Mouse (Mus musculus) splenic B cell, adult 2 months (primary cell): ENCODE measurements around the gene Cnrip1.
A peak's percentile ranks its signal among the peaks of the same experiment; 100 is the strongest.
"Not testable (repeated sequence)": the region's sequence is repeated elsewhere in the genome, so short reads cannot be mapped to it uniquely, and the experiment has no call there.

ENCODE experiments used
- DNase-seq: peaks from one replicate; pipeline ENCODE4 v3.0.0-alpha.2; 2011; ENCODE audit warnings: low read depth, low spot score
- H3K27me3 ChIP-seq: 2 replicates; pipeline ENCODE4 v1.6.1; 2012; ENCODE audit warnings: mild to moderate bottlenecking, low read length, moderate library complexity, mixed read lengths; ENCODE audit not compliant: control insufficient read depth, poor library complexity, insufficient read depth, severe bottlenecking
- H3K36me3 ChIP-seq: 2 replicates; pipeline ENCODE4 v1.6.1; 2012; ENCODE audit warnings: mild to moderate bottlenecking, low read length, moderate library complexity, mixed read lengths; ENCODE audit not compliant: control insufficient read depth, poor library complexity, insufficient read depth, severe bottlenecking

Cnrip1 gene

GRCm38 (mm10) chr11:17051545-17052475, at the start of gene Cnrip1, which contains the start of gene Plek:
Cnrip1 (plus strand) TSS chr11:17051586.
Plek (minus strand) TSS chr11:17052381.
- DNase-seq: peak; percentile 50
- H3K36me3 ChIP-seq: no peaks in the 10 kb centered on the region

GRCm38 (mm10) chr11:17002739-17003373, 48.5 kb upstream of the Cnrip1 start:
- no peaks in the 10 kb centered on the region for H3K27me3 ChIP-seq
- H3K36me3 ChIP-seq: no peaks in the 10 kb centered on the region; the same call in none of the 2 replicates
- DNase-seq: no peak

More at GRCm38 (mm10) chr11:17051545-17052475, at the start of gene Cnrip1, which contains the start of gene Plek:
- no peaks in the 10 kb centered on the region for H3K27me3 ChIP-seq

- DNase-seq: no peak
- Histone ChIP-seq H3K36me3 (no peaks in the 10 kb centered on the region; the same call in 1 of the 2 replicates), H3K27me3 (no peaks in the 10 kb centered on the region)
These were observed 47.6 kb upstream of the Cnrip1 start for GRCm38 (mm10) chr11:17003757-17004156.

GRCm38 (mm10) chr11:17004899-17005846, 46.2 kb upstream of the Cnrip1 start:
- no peaks in the 10 kb centered on the region for H3K27me3 ChIP-seq
- H3K36me3 ChIP-seq: no peaks in the 10 kb centered on the region
- DNase-seq: peak; percentile 78

GRCm38 (mm10) chr11:17006526-17006925, 44.9 kb upstream of the Cnrip1 start:
- not testable (repeated sequence) for H3K27me3 ChIP-seq, H3K36me3 ChIP-seq, DNase-seq

- Histone ChIP-seq H3K36me3 (no peaks in the 10 kb centered on the region), H3K27me3 (no peaks in the 10 kb centered on the region)
- peak; percentile 41 for DNase-seq
These were observed 43.7 kb upstream of the Cnrip1 start for GRCm38 (mm10) chr11:17007517-17008173.

- H3K36me3 ChIP-seq: no peaks in the 10 kb centered on the region
- DNase-seq: peak; percentile 92
- no peaks in the 10 kb centered on the region for H3K27me3 ChIP-seq
These were observed 42.9 kb upstream of the Cnrip1 start for GRCm38 (mm10) chr11:17008498-17008941.

GRCm38 (mm10) chr11:17012948-17013347, 38.4 kb upstream of the Cnrip1 start:
- DNase-seq: peak; percentile 86
- Histone ChIP-seq H3K27me3 (no peaks in the 10 kb centered on the region), H3K36me3 (no peaks in the 10 kb centered on the region)

- Histone ChIP-seq H3K36me3 (no peaks in the 10 kb centered on the region), H3K27me3 (no peaks in the 10 kb centered on the region)
- peak; percentile 44 for DNase-seq
These were observed 32.1 kb upstream of the Cnrip1 start for GRCm38 (mm10) chr11:17019328-17019727.

- Histone ChIP-seq H3K36me3 (no peaks in the 10 kb centered on the region), H3K27me3 (no peaks in the 10 kb centered on the region)
- DNase-seq: no peak
These were observed 28.2 kb upstream of the Cnrip1 start for GRCm38 (mm10) chr11:17023206-17023605.

- DNase-seq: no peak
- Histone ChIP-seq H3K27me3 (no peaks in the 10 kb centered on the region), H3K36me3 (no peaks in the 10 kb centered on the region)
These were observed 27.4 kb upstream of the Cnrip1 start for GRCm38 (mm10) chr11:17023984-17024383.

- H3K36me3 ChIP-seq: no peaks in the 10 kb centered on the region
- no peaks in the 10 kb centered on the region for H3K27me3 ChIP-seq
- DNase-seq: no peak
These were observed 5.6 kb upstream of the Cnrip1 start for GRCm38 (mm10) chr11:17045806-17046205.

- DNase-seq: no peak
- no peaks in the 10 kb centered on the region for H3K27me3 ChIP-seq
These were observed 1.2 kb downstream of the Cnrip1 start for GRCm38 (mm10) chr11:17052476-17053049.

More at GRCm38 (mm10) chr11:17052476-17053049, 1.2 kb downstream of the Cnrip1 start:
- no peaks in the 10 kb centered on the region for H3K36me3 ChIP-seq
